ENCODE assay signal across 14 mouse cellular contexts in genomic region chr9:45549796-45550195, GRCm38 (mm10).
DNase-seq lines count a peak whose midpoint lies in the region; ATAC-seq and TF ChIP-seq lines count a peak whose summit lies in the region.
"Had no signal": no experiment of that assay in that cellular context is flagged by ENCODE, and none has a peak within 500 bp of the region (broad histone marks: within the 10 kb centered on the region; RNA-seq: fewer than 3 reads in every experiment).

No protein-coding gene starts in this region.

- no peaks in the 10 kb centered on the region for H3K9me3 ChIP-seq in forebrain, postnatal 0 days (ENCODE audit: low read length)
- no peaks in the 10 kb centered on the region for H3K9me3 ChIP-seq in midbrain, embryonic 14.5 days (ENCODE audit: control insufficient read depth, low read length)
- H3K9me3 ChIP-seq: limb, embryonic 15.5 days had no signal

- H3K4me1 ChIP-seq in forebrain, postnatal 0 days (ENCODE audit: insufficient read depth) = peaks cover 25% of the 10 kb centered on the region; the same call in 1 of the 2 replicates
- peaks cover 33% of the 10 kb centered on the region for H3K4me1 ChIP-seq in midbrain, embryonic 14.5 days (ENCODE audit: control insufficient read depth, insufficient read depth, low read length)

- TF ChIP-seq CTCF in forebrain, postnatal 0 days (IDR thresholded peaks at IDR 0.05; ENCODE audit: low read depth) = no peak

- H3K4me3 ChIP-seq in forebrain, postnatal 0 days (ENCODE audit: low read depth, low read length) = no peak overlapping the region
- H3K4me3 ChIP-seq in midbrain, embryonic 14.5 days (replicated peaks; ENCODE audit: low read depth, low read length) = no peak overlapping the region
- H3K4me3 ChIP-seq: limb, embryonic 15.5 days had no signal

- H3K9ac ChIP-seq in forebrain, postnatal 0 days = no peak overlapping the region
- H3K9ac ChIP-seq in midbrain, embryonic 14.5 days (replicated peaks; ENCODE audit: low read length) = no peak overlapping the region
- H3K9ac ChIP-seq: limb, embryonic 15.5 days; liver, postnatal 0 days had no signal

- no peaks in the 10 kb centered on the region for H3K36me3 ChIP-seq in forebrain, postnatal 0 days (ENCODE audit: insufficient read depth)
- H3K36me3 ChIP-seq in midbrain, embryonic 14.5 days (ENCODE audit: control insufficient read depth, insufficient read depth, low read length) = no peaks in the 10 kb centered on the region
- H3K36me3 ChIP-seq: limb, embryonic 15.5 days had no signal

- no peaks in the 10 kb centered on the region for H3K27me3 ChIP-seq in forebrain, postnatal 0 days (ENCODE audit: insufficient read depth, low read length)
- no peaks in the 10 kb centered on the region for H3K27me3 ChIP-seq in midbrain, embryonic 14.5 days (ENCODE audit: control insufficient read depth, insufficient read depth, low read length)
- H3K27me3 ChIP-seq: limb, embryonic 15.5 days had no signal

- 21% methylated on average over 5 of the region's 5 CpGs for WGBS in forebrain, postnatal 0 days
- WGBS in midbrain, embryonic 14.5 days = 12% methylated on average over 5 of the region's 5 CpGs

- peak overlapping the region; percentile 80 for H3K27ac ChIP-seq in forebrain, postnatal 0 days (ENCODE audit: low read depth, low read length)
- peak overlapping the region; percentile 62 for H3K27ac ChIP-seq in midbrain, embryonic 14.5 days (replicated peaks; ENCODE audit: low read depth, low read length)
- H3K27ac ChIP-seq: limb, embryonic 15.5 days had no signal

- H3K4me2 ChIP-seq in forebrain, postnatal 0 days (ENCODE audit: low read depth) = no peak overlapping the region
- no peak overlapping the region for H3K4me2 ChIP-seq in midbrain, embryonic 14.5 days (ENCODE audit: low read length)
- H3K4me2 ChIP-seq: limb, embryonic 15.5 days had no signal

- peak; percentile 70 for DNase-seq in retina, postnatal 1 day
- no peak for DNase-seq in retina, embryonic 14.5 days (ENCODE audit: low spot score)
- no peak for DNase-seq in forebrain, postnatal 0 days
- peak; percentile 46 for DNase-seq in midbrain, embryonic 14.5 days
- no peak for DNase-seq in gastrocnemius, adult 8-10 months (ENCODE audit: low spot score in 2 of 2)
- no peak for DNase-seq in thymus, postnatal 4 days
- DNase-seq in urinary bladder, postnatal 14 days (ENCODE audit: low spot score) = no peak
- DNase-seq: adrenal gland, postnatal 25 days; heart, adult 18-20 months; kidney, adult 9 months; liver, postnatal 0 days; right cerebral cortex, postnatal 4 days had no signal

- peak; percentile 16; the same call in 1 of the 2 replicates for ATAC-seq in forebrain, postnatal 0 days
- ATAC-seq in midbrain, embryonic 14.5 days (ENCODE audit: low FRiP score, low TSS enrichment) = peak; percentile 37; the same call in 1 of the 2 replicates
- ATAC-seq: activated CD4-positive, CD25-positive, alpha-beta regulatory T cell, adult 4 months; liver, postnatal 0 days had no signal

Comparison
In these comparisons a context has a peak if more than half of its experiments do, and no peak if none do; other contexts are left out.
1. DNase-seq: peak in retina, postnatal 1 day (single experiment) and midbrain, embryonic 14.5 days (single experiment); none in retina, embryonic 14.5 days (single experiment), forebrain, postnatal 0 days (single experiment), gastrocnemius, adult 8-10 months (0 of 2), thymus, postnatal 4 days (single experiment) and urinary bladder, postnatal 14 days (single experiment).